Mouse (Mus musculus) T-cell, adult 2 months (primary cell): ENCODE data around the gene Ptprg.

Source experiments
- DNase-seq: peaks from one replicate; pipeline ENCODE4 v3.0.0; 2022; ENCODE audit warnings: low spot score

The Ptprg gene

GRCm38 (mm10) chr14:11618140-11618705 lies 64.9 kb downstream of the Ptprg start:
- DNase-seq = no peak

GRCm38 (mm10) chr14:11619606-11620005 lies 66.3 kb downstream of the Ptprg start:
- DNase-seq = no peak

GRCm38 (mm10) chr14:11620314-11620713 lies 67.0 kb downstream of the Ptprg start:
- DNase-seq = no peak

- DNase-seq = no peak
Measured at GRCm38 (mm10) chr14:11620962-11621568, 67.7 kb downstream of the Ptprg start.

GRCm38 (mm10) chr14:11623576-11623975 lies 70.2 kb downstream of the Ptprg start:
- no peak for DNase-seq

GRCm38 (mm10) chr14:11630736-11631135 lies 77.4 kb downstream of the Ptprg start:
- no peak for DNase-seq

GRCm38 (mm10) chr14:11631505-11631904 lies 78.2 kb downstream of the Ptprg start:
- DNase-seq = no peak

- no peak for DNase-seq
Measured at GRCm38 (mm10) chr14:11637673-11638072, 84.3 kb downstream of the Ptprg start.

GRCm38 (mm10) chr14:11639366-11639765 lies 86.0 kb downstream of the Ptprg start:
- DNase-seq = no peak

- DNase-seq = no peak
Measured at GRCm38 (mm10) chr14:11640372-11640771, 87.0 kb downstream of the Ptprg start.

- DNase-seq = no peak
Measured at GRCm38 (mm10) chr14:11640996-11641395, 87.7 kb downstream of the Ptprg start.

GRCm38 (mm10) chr14:11642977-11643376 lies 89.6 kb downstream of the Ptprg start:
- no peak for DNase-seq

- DNase-seq = no peak
Measured at GRCm38 (mm10) chr14:11657374-11657773, 104.0 kb downstream of the Ptprg start.

GRCm38 (mm10) chr14:11663661-11664215 lies 110.4 kb downstream of the Ptprg start:
- DNase-seq = no peak

GRCm38 (mm10) chr14:11664302-11664701 lies 111.0 kb downstream of the Ptprg start:
- no peak for DNase-seq

GRCm38 (mm10) chr14:11665046-11665445 lies 111.7 kb downstream of the Ptprg start:
- DNase-seq = no peak

- DNase-seq = no peak
Measured at GRCm38 (mm10) chr14:11667762-11668161, 114.4 kb downstream of the Ptprg start.

- no peak for DNase-seq
Measured at GRCm38 (mm10) chr14:11670847-11671246, 117.5 kb downstream of the Ptprg start.

GRCm38 (mm10) chr14:11672981-11673547 lies 119.7 kb downstream of the Ptprg start:
- no peak for DNase-seq

- DNase-seq = no peak
Measured at GRCm38 (mm10) chr14:11678201-11678600, 124.9 kb downstream of the Ptprg start.

GRCm38 (mm10) chr14:11679741-11680140 lies 126.4 kb downstream of the Ptprg start:
- DNase-seq = no peak

GRCm38 (mm10) chr14:11680621-11681020 lies 127.3 kb downstream of the Ptprg start:
- no peak for DNase-seq

GRCm38 (mm10) chr14:11682441-11682840 lies 129.1 kb downstream of the Ptprg start:
- no peak for DNase-seq
